Mouse (Mus musculus): ENCODE results near the gene Rps26. TPM values are rescaled to one million over a fixed set of nuclear protein-coding genes. Genes with fewer than 3 reads are reported as not detected.
A peak's percentile ranks its signal among the peaks of the same experiment; 100 is the strongest.

Rps26 gene
- polyA plus RNA-seq, 1 experiment = 334 TPM

DNA sequence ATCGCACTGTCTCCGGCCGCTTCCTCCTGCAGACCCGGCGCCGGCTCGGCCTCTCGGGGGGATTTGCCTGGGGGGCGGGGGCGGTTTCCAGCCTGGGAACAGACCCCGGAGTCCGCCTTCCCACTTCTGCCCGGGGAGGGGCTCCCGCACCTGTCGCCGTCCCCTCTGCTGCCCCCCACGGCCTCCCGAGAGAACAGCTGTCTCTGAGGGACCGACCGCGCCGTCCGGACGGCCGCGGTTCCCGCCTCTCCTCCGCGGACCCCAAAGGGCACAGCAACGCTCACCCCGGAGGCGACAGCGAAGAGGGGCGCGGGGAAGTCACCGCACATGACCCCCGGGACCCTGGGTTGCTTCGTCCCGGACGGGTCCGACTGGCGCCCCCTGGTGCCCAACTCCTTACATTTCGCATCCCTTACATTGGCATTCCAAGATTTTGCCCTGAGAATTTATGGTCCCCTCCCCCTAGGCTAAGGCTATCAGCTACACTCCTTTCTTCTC, 36.3 kb downstream of the Rps26 start:
- Histone ChIP-seq H3K27ac (ENCODE audit: insufficient read depth, low read length) (no peak overlapping the region), H3K4me3 (replicated peaks; ENCODE audit: insufficient read depth, low read depth, low read length) (peak overlapping the region; percentile 56), H3K4me1 (ENCODE audit: control insufficient read depth, insufficient read depth, low read length) (no peaks in the 10 kb centered on the region; the same call in 1 of the 2 replicates), H3K27me3 (ENCODE audit: control insufficient read depth, insufficient read depth, low read length) (0 out of 2 replicates have a peak, but pooled peaks cover 1% of the 10 kb centered on the region)
- TF ChIP-seq CTCF (IDR thresholded peaks at IDR 0.05; ENCODE audit: borderline replicate concordance, insufficient read depth, low read depth, low read length) = peak; percentile 79; the same call in 1 of the 2 replicates
- TF ChIP-seq POLR2A (IDR thresholded peaks at IDR 0.05; ENCODE audit: borderline replicate concordance, insufficient read depth, low read length) = no peak
- peak; percentile 58 to 73 for DNase-seq
- 2% methylated on average over 43 of the region's 43 CpGs for WGBS

DNA sequence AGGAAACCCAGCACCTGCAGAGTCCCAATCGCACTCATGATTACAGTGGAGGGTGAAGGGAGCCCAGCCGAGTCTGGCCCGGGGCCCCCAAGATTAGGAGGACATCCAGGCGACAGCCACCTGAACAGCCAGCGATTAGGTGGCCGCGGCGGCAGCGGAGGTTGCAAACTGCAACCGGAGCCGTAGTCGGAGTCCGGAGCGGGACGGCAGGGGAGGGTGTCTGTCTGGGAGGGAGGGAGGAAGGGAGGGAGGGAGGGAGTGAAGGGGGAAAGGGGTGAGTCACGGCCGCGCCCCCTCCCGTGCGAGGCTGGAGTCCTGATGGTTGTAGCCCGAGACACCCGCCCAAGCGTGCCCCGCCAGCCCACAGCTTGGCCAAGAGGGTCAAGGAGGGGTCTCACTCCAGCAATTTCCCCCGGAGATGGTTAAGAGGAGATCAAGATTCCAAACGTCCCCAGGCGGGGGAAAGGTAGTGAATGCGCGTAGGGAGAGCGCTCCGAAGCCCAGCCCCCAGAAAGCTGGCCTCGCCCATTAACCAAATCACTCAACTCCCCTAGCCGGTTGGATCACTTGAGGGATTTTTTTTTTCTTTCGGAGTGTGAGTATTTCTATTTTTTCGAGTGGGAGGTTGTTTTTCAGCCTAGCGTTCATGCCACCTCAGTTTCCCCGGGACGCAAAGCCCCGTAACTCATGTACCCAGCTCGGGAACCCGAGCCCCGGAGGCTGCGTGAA, 36.9 kb downstream of the Rps26 start, which contains the start of gene Erbb3:
Gene Erbb3, minus strand, starts transcription at position 189 of the 729 bp plus-strand sequence.
- DNase-seq = peak; percentile 40 to 53
- WGBS = 0% methylated on average over 42 of the region's 43 CpGs
- Histone ChIP-seq H3K4me1 (ENCODE audit: control insufficient read depth, insufficient read depth, low read length) (no peaks in the 10 kb centered on the region; the same call in 1 of the 2 replicates), H3K4me3 (replicated peaks; ENCODE audit: insufficient read depth, low read depth, low read length) (peak within 1 kb of the TSS; percentile 56), H3K27ac (ENCODE audit: insufficient read depth, low read length) (no peak within 1 kb of the TSS), H3K27me3 (ENCODE audit: control insufficient read depth, insufficient read depth, low read length) (0 out of 2 replicates have a peak, but pooled peaks cover 1% of the 10 kb centered on the region)
- TF ChIP-seq CTCF (IDR thresholded peaks at IDR 0.05; ENCODE audit: borderline replicate concordance, insufficient read depth, low read depth, low read length) (no peak), POLR2A (IDR thresholded peaks at IDR 0.05; ENCODE audit: borderline replicate concordance, insufficient read depth, low read length) (no peak)

DNA sequence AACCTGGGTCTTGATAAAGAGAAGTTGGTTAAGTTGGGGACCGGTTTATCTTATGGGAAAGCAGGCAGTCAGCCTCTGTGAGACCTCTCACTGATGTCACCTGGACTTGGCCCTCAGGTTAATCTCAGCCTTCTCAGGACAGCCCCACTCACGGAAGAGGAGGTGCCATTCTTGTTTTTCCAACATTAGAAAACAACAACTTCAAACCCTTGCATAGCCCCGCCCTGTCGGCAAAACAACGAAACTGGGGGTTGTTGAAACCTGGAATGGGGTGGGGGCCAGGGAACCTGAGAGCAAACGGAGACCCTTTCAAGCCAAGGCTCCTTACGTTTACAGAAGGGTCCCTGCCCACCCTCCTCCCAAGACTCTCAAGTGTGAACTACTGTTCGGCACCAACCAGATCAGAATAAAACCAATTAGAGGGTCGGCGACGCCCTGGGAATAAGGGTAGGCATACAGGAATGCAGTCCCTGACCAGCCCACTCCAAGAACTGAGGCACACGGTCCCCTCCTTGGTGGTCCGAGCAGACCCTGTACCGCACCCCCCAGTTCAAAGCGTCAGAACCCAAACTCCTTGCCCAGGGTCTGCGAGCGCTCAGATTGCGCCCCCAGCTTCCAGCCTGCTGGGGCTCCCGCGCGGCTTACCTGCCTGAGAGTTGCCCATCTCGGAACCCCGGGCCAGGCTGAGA, 37.6 kb downstream of the Rps26 start:
- DNase-seq = no peak
- Histone ChIP-seq H3K27me3 (ENCODE audit: control insufficient read depth, insufficient read depth, low read length) (0 out of 2 replicates have a peak, but pooled peaks cover 1% of the 10 kb centered on the region), H3K4me1 (ENCODE audit: control insufficient read depth, insufficient read depth, low read length) (no peaks in the 10 kb centered on the region; the same call in 1 of the 2 replicates), H3K4me3 (replicated peaks; ENCODE audit: insufficient read depth, low read depth, low read length) (peak overlapping the region; percentile 56), H3K27ac (ENCODE audit: insufficient read depth, low read length) (no peak overlapping the region)
- 6% methylated on average over 23 of the region's 23 CpGs for WGBS
- no peak for TF ChIP-seq POLR2A (IDR thresholded peaks at IDR 0.05; ENCODE audit: borderline replicate concordance, insufficient read depth, low read length)

DNA sequence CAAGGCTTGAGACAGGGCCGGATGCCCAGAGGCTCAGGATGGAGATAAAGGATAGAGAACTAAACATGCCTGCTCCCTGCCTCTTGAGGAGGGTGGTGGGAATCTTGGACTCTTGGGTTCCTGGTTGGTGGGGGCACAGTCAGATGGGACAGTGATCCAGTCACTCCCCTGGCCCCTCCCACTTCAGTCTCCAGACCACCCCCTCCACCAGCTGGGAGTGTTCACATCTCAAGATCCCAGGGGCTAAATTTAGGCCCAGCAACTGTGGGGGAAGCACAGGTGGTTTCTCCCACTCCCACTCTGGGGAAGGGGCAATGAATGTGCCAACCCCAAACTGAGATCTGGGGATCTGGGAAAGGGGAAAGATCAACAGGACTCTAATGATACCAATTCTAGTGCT, 38.4 kb downstream of the Rps26 start:
- WGBS = 42% methylated on average over 1 of the region's 1 CpGs
- Histone ChIP-seq H3K4me3 (replicated peaks; ENCODE audit: insufficient read depth, low read depth, low read length) (no peak overlapping the region), H3K27me3 (ENCODE audit: control insufficient read depth, insufficient read depth, low read length) (0 out of 2 replicates have a peak, but pooled peaks cover 1% of the 10 kb centered on the region), H3K27ac (ENCODE audit: insufficient read depth, low read length) (no peak overlapping the region), H3K4me1 (ENCODE audit: control insufficient read depth, insufficient read depth, low read length) (peaks cover 3% of the 10 kb centered on the region; the same call in 1 of the 2 replicates)
- no peak for TF ChIP-seq CTCF (IDR thresholded peaks at IDR 0.05; ENCODE audit: borderline replicate concordance, insufficient read depth, low read depth, low read length)
- no peak for TF ChIP-seq POLR2A (IDR thresholded peaks at IDR 0.05; ENCODE audit: borderline replicate concordance, insufficient read depth, low read length)
- no peak for DNase-seq

DNA sequence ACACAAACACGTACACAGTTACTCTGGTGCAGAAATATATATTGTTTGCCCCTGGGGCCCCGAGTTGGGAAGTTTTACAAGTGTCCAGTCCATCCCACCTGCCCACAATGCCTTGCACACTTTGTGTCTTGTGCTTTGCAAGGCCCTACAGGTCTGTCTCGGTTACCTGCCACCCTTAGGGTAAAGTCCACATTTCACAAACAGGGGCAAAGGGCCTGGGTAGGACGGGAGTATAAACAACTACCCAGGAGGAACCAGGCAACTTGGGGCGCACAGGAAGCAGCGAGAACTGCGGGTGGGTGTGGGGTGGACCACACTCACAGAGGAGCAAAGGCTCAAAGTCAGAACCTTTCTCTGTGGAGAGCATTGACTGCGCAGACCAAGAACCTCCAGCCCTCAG, 38.9 kb downstream of the Rps26 start:
- Histone ChIP-seq H3K4me1 (ENCODE audit: control insufficient read depth, insufficient read depth, low read length) (peaks cover 3% of the 10 kb centered on the region; the same call in 1 of the 2 replicates), H3K27ac (ENCODE audit: insufficient read depth, low read length) (no peak overlapping the region), H3K27me3 (ENCODE audit: control insufficient read depth, insufficient read depth, low read length) (0 out of 2 replicates have a peak, but pooled peaks cover 1% of the 10 kb centered on the region), H3K4me3 (replicated peaks; ENCODE audit: insufficient read depth, low read depth, low read length) (no peak overlapping the region)
- DNase-seq = no peak
- TF ChIP-seq CTCF (IDR thresholded peaks at IDR 0.05; ENCODE audit: borderline replicate concordance, insufficient read depth, low read depth, low read length) (no peak), POLR2A (IDR thresholded peaks at IDR 0.05; ENCODE audit: borderline replicate concordance, insufficient read depth, low read length) (no peak)
- 67% methylated on average over 8 of the region's 8 CpGs for WGBS

DNA sequence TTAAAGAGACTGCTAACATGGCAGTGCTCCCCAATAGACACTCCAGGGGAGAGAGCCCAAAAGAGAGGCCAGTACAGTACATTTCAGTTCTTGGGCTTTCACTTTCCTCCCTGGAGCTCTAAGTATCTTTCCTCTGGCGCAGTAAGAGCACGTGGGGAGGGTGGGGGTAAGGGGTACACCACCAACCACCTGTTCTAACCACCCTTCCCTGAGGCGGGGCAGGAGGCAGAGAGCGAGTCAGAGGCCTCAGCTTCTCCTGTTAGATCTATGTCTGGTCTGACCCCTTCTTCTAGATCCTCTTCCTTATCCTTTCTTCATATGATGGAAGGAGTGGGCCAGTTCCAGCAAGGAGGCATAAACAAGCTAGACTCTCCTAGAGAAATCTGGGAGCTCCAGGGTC, 39.4 kb downstream of the Rps26 start:
- DNase-seq = no peak
- peaks cover 3% of the 10 kb centered on the region; the same call in 1 of the 2 replicates for H3K4me1 ChIP-seq (ENCODE audit: control insufficient read depth, insufficient read depth, low read length)
- no peak for TF ChIP-seq POLR2A (IDR thresholded peaks at IDR 0.05; ENCODE audit: borderline replicate concordance, insufficient read depth, low read length)
- TF ChIP-seq CTCF (IDR thresholded peaks at IDR 0.05; ENCODE audit: borderline replicate concordance, insufficient read depth, low read depth, low read length) = no peak
- H3K27ac ChIP-seq (ENCODE audit: insufficient read depth, low read length) = peak overlapping the region; percentile 27; the same call in 1 of the 2 replicates
- 53% methylated on average over 4 of the region's 4 CpGs for WGBS
- 0 out of 2 replicates have a peak, but pooled peaks cover 1% of the 10 kb centered on the region for H3K27me3 ChIP-seq (ENCODE audit: control insufficient read depth, insufficient read depth, low read length)
- H3K4me3 ChIP-seq (replicated peaks; ENCODE audit: insufficient read depth, low read depth, low read length) = no peak overlapping the region

DNA sequence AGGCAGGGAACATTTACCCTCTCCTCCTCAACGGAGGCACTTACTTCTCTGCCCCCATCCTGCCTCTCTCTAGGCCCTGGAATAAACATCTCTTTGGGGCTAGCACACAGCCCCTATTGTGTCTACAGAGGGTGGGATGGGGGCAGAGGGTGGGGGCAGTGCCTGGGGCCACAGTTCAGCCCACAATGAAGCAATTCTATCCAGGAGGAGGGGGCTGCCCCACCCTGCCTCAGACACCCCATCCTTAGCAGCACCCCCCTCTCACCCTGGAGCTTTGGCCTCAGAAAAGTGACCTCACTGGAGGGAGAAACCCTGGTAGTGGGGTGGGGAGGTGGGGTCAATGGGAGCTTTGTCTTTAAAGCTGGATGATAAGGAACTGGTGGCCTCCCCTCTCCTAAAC, 40.0 kb downstream of the Rps26 start:
- 16% methylated on average over 1 of the region's 1 CpGs for WGBS
- 0 out of 2 replicates have a peak, but pooled peaks cover 1% of the 10 kb centered on the region for H3K27me3 ChIP-seq (ENCODE audit: control insufficient read depth, insufficient read depth, low read length)
- H3K4me3 ChIP-seq (replicated peaks; ENCODE audit: insufficient read depth, low read depth, low read length) = no peak overlapping the region
- H3K27ac ChIP-seq (ENCODE audit: insufficient read depth, low read length) = 0 out of 2 replicates have a peak overlapping the region, but pooled peaks have one; percentile 27
- peak in 1 of 2 experiments; percentile 20 for DNase-seq
- no peak for TF ChIP-seq POLR2A (IDR thresholded peaks at IDR 0.05; ENCODE audit: borderline replicate concordance, insufficient read depth, low read length)
- no peak for TF ChIP-seq CTCF (IDR thresholded peaks at IDR 0.05; ENCODE audit: borderline replicate concordance, insufficient read depth, low read depth, low read length)
- H3K4me1 ChIP-seq (ENCODE audit: control insufficient read depth, insufficient read depth, low read length) = peaks cover 3% of the 10 kb centered on the region; the same call in 1 of the 2 replicates

Measured in cerebellum, adult 2 months (tissue).